Mouse (Mus musculus) c-Kit-positive CD71-positive TER-119-positive erythroid progenitor cells, embryonic 14.5 days (primary cell): ENCODE results near the gene Mdfic.

Source experiments
- DNase-seq: peaks from one replicate; pipeline ENCODE4 v3.0.0-alpha.2; 2013; ENCODE audit warnings: low spot score

Gene Mdfic

DNA sequence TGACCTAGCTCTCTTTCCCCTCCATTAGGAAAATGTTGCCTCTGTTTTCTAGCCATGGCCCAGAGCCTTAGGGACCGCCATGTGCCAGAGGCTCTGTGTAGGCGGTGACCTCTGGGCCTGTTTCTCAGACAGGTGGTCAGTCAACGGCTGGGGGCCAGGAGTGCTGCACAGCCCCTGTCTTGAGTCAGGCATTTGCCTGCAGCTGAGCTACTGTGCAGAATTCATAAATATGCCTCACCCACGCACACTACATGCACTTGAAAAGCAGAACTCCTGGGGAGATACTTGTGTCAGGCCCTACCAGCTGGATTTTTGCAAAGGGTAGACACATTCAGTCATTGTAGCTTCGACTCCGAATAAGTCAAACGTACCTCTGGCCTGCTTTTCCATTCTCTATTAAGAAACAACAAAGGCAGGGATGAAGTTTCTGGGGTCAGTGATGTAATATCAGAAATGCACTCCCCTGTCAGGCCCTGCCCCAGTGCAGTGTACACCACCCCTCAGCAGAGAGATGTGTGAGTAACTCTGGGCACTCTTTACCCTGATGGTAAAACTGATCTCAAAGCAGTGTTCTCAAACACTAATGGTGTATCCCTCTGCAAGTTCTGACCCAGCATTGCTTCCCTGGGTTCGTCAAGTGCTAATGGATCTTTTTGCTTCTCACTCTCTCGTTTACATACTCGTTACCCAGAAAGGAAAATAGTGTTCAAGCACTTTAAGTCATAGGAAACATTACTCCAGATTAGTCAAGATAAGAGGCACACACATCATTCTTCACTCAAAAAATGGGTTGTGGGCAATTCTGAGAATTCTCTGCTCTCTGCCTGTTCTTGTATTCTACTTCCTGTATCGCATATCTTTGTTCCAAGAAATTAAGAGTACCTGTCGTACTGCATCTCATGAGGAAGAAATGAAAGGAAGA lies 72.5 kb downstream of the Mdfic start:
- DNase-seq, result no peak

DNA sequence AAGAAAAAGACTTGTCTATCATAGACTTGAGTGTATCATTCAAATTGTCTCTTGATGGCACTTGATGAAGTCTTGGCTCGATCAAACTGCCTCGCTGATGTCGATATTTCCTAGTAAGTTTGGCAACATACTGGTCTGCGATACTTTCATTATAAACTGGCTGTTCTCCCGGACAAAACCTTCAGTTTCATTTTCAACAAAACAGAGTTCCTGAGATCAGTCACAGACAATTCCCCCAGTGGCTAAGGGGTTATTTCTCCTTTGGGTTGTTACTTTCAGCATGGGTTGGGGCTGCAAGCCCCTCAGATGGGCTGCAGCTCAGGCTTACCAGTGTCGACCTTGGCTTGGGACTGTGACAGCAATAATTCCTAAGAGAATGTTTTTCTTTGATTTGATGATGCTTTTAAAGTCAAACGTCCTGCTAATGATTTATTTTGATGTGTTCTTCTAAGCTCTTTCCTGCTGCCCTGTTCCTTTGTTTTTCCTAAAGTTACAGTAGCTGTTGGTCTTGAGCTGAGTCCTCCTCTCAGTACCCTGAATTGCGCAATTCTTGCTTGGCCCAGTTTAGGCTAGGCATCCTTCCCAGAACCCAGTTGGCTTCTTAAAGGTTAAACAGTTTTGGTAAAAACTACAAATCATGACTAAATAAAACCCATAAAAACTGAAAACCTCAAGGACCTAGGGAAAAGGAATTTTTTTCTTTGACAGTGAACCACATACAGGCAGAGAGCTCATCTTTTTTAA lies 73.3 kb downstream of the Mdfic start:
- no peak for DNase-seq

DNA sequence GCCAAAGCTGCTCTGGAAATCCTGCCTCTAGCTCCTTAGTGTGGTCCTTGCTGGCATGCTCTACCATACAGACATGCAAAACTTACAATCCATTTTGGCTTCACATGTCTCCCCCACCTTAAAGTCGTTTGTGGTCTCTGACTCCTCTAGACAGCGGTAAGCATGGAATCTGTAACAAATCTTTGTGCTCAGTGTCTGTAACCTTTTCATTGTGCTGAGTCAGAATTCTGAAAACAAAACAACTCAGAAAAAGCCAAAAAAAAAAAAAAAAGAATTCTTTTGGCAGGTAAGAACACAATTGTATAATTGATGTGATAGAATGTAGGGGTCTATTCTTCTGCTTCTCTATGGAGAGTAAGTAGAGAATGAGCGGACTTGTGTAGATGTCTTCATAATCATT lies 74.3 kb downstream of the Mdfic start:
- no peak for DNase-seq

DNA sequence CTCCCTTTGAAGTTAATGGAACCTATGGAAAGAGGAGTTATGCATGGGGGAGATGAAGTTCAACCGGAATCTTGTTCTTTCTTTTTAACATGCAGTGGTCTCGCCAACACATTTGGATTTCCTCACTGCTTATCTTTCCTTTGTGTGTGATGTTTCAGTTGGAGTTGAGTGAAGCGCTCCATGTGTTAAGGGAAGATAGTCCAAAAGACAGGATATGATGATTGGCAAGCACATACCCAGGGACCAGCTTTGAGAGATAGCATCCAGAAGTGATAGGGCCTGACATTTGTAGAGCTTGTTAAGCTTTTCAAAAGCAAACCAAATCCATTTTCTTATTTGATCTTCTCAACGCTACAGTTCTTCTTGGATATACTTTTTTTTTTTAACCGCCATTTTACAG lies 86.9 kb downstream of the Mdfic start:
- DNase-seq, result no peak

DNA sequence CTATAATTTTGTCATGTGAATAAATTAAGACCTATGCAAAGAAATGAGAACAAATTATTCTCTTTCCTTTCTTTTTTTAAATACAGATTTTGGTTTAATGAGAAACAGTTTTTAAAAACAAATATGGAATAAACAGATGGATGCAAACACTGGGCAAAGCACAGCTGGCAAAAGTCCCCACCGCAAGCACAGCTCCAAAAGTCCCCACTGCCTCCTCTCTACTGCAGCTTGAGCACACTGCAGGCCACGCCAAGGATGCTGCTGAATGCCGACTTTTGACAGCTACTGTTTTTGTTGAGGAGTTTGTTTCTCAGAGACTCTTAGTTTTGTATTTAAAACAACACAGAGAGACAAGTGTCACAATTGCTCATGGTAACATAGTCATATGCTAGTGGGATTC lies 104.8 kb downstream of the Mdfic start:
- no peak for DNase-seq

DNA sequence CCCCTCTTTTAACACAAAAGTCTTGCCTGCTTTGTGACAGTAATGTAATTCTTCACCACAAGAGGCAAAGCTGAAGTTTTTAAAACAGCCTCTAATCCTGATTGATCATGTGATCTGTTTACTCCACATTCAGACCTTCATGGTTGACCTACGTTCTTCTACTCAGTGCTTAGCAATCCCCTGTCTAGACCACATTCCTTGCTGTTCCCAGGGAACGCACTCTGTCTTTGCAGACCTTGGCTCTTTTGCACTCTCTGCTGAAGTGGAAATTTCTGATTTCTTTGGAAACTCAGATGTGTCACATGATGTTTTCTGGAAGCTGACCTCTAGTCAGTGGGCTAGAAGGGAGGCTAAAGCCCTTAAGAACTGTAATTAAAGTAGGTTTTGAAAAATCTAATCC lies 109.4 kb downstream of the Mdfic start:
- no peak for DNase-seq

DNA sequence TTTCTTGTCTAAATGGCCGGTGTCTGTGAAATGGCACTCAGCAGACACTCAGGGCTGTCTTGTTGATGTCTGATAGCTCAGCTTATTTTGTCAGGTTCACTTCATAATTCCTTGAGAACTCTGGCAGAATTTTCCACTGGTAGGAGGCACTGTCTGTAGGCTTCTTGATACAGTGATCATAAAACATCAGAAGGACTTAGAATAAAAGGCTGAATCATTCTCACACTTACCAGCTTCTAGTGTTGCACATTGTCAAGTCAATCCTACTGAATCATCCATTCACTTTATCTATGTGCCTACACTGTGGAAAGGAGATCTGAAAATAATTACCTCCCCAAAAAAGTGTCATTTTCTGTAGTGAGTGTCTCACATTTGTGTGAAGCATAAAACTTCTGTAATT lies 110.2 kb downstream of the Mdfic start:
- no peak for DNase-seq

DNA sequence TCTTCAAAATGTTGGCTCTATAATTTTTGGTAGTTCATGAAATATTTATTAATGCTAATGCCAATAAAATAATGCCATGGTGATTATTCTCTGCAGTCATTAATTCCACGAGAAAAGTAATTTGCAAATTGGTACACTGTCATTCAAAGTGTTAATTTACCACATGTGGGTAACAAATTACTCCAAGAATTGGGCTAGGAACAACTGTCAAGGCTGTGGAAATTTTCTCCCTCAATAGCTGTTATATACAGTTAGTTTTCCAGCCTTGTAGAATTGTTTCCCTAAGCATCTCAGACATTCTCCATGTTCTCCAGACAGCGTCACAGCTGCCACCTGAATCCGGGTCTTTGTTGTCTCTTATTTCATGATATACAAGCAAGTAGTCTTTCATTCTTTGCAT lies 117.2 kb downstream of the Mdfic start:
- no peak for DNase-seq

DNA sequence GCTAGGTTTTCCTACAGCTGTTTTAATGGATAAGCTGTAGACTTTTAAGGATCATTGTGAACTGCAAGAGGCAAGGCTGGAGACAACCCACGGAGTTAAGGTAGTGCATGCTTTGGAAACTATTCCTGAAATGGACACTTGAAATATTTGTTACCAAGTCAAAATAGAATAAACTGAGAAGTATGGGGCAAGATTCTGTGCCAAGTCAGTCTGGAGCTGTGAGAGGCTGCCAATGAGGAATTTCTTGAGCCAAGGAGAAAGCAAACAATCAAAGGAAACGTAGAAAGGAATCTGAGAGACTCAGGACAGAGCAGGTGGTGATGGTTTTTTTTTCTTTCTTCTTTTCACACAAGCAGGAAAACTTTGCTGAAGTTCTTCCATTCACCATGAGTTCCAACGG lies 119.4 kb downstream of the Mdfic start:
- no peak for DNase-seq

DNA sequence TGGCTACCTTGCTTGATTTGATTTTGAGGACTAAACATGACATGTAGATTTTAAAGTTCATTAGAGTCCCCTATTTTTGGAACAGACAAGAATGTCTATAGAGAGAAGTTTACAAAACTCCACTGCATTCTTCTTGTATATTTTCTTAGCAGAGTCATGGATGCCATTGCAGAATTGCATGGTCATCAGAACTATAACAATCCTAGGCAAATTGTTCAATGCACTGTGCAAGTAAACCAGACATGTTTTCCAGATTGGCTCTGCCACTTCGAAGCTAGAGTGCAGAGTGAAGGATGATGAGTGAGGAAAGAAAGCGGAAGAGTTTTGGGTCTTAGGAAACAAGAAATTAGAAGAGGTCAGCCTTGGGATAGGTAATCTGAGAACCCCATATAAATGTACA lies 120.0 kb downstream of the Mdfic start:
- DNase-seq, result no peak

DNA sequence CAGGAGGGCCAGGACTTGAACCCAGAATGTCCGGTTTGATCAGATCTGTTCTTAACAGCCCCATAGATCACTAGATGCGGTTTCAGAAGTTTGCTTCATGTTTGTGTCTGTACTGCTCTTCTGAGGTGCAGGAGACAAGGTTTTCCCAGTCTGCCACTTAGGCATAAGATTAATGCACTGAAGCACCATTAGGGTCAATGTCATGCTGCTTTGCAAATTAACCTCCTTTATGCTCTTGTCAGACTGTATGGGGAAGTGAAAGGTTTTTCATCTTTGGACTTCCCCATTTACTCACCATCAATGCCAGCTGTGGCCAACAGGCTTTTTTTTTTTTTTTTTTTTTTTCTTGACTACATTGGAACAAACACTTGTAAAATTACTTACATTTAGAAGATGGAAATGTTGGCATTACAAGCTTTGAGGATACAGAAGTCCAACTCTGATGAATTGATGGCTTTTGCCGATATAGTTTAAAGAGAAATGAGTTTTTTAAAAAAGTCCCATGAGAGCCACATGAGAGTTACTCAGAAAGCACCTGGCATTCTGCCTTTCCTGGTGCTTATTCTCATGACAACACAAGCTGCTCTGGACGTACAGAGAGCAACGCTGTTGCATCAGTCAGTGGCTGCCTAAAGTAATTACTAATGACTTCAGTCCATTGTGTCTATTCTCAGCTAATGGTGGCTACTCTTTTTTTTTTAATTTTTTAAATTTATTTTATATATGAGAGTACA lies 121.2 kb downstream of the Mdfic start:
- no peak for DNase-seq

DNA sequence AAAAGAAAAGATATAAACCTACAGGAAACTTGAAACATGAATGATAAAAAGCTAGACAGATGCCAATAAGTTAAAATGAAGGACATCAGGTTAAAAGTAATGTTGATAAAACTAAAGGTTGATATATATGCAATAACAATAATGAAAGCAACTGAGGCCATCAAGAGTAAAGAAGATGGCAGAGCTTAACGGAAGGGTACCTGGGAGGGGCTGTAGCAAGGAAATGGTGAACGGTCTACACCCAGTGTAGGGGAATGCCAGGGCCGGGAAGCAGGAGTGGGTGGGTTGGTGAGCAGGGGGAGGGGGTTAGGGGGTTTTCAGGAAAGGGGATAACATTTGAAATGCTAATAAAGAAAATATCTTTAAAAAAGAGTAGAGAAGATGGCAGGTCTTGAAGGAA lies 122.8 kb downstream of the Mdfic start:
- DNase-seq, result no peak

DNA sequence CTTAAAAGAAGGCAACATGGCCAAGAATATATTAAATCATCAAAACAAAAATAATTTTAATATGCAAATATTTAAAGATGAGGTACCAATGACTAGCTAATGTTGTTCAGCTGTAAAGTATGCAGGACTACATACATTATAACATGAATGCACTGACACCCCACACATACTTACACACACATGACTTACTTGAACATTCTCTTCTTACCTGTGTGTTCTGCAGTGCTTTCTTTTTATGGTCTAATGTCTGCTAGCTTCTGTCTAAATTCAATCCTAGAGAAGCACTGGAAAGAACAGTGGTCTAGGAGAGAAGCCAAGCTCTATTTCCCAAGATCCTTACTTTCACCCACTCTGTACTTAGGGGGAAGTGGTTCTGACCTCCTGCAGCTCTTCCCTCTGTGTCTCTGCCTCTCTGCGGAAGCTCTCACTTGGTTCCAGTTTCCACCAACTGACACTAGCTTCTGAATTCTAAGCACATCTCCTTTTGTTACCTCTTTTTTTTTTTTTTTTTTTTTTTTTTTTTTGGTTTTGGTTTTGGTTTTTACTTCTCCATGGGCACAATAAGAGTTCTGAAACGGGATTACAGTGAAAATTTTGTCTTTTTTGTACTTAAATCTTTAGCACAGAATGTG lies 125.4 kb downstream of the Mdfic start:
- DNase-seq, result no peak
